Mouse (Mus musculus) thymus, adult 2 months (tissue): ENCODE data around the gene C1qtnf2. TPM values are rescaled to one million over a fixed set of nuclear protein-coding genes. Genes with fewer than 3 reads are reported as not detected.

ENCODE experiments used
- DNase-seq: peaks from one replicate; pipeline ENCODE4 v3.0.0; 2021
- H3K27ac ChIP-seq: fragments of 200-500 bp; 2 replicates; pipeline ENCODE4 v1.5.1; 2012; ENCODE audit warnings: low read length, control low read depth; ENCODE audit not compliant: control insufficient read depth, insufficient read depth
- H3K27me3 ChIP-seq: fragments of 200-500 bp; 2 replicates; pipeline ENCODE4 v1.6.1; 2012; ENCODE audit warnings: mild to moderate bottlenecking, low read length, moderate library complexity, mixed read lengths; ENCODE audit not compliant: control insufficient read depth, insufficient read depth
- H3K36me3 ChIP-seq: fragments of 200-500 bp; 2 replicates; pipeline ENCODE4 v1.6.1; 2012; ENCODE audit warnings: mild to moderate bottlenecking, low read length, moderate library complexity; ENCODE audit not compliant: control insufficient read depth, insufficient read depth
- H3K4me1 ChIP-seq: fragments of 200-500 bp; replicated peaks from 2 replicates; pipeline ENCODE4 v1.6.1; 2012; ENCODE audit warnings: low read length; ENCODE audit not compliant: control insufficient read depth, insufficient read depth
- H3K4me3 ChIP-seq: fragments of 200-500 bp; 2 replicates; pipeline ENCODE4 v1.5.1; 2012; ENCODE audit warnings: mild to moderate bottlenecking, low read length, control low read depth, moderate library complexity; ENCODE audit not compliant: control insufficient read depth, insufficient read depth
- CTCF ChIP-seq: fragments of 200-500 bp; IDR thresholded peaks from 2 replicates; pipeline ENCODE4 v1.5.1; 2012; ENCODE audit warnings: mild to moderate bottlenecking, control low read depth, low read length, moderate library complexity, borderline replicate concordance; ENCODE audit not compliant: control insufficient read depth, poor library complexity, insufficient read depth; ENCODE audit errors: extremely low read depth
- POLR2A ChIP-seq: fragments of 200-500 bp; IDR thresholded peaks from 2 replicates; pipeline ENCODE4 v1.6.1; 2012; ENCODE audit warnings: mild to moderate bottlenecking, low read length, control low read depth, moderate library complexity; ENCODE audit not compliant: control insufficient read depth, poor library complexity, insufficient read depth; ENCODE audit errors: extremely low read depth
- WGBS: fragments of 180-500 bp; shearing (Covaris S2); methylation state at CpG from one replicate; pipeline ENCODE4 v1.1.7; 2018; 5-methylcytosine and 5-hydroxymethylcytosine counted together
- polyA plus RNA-seq: library from polyadenylated mRNA; depleted of rRNA; stranded (reverse); fragments of >200 nt; gene quantifications from 2 replicates; pipeline ENCODE4 v1.2.3, GENCODE M21; 2012

The C1qtnf2 gene
- polyA plus RNA-seq, 1 experiment = 3.0 TPM

DNA sequence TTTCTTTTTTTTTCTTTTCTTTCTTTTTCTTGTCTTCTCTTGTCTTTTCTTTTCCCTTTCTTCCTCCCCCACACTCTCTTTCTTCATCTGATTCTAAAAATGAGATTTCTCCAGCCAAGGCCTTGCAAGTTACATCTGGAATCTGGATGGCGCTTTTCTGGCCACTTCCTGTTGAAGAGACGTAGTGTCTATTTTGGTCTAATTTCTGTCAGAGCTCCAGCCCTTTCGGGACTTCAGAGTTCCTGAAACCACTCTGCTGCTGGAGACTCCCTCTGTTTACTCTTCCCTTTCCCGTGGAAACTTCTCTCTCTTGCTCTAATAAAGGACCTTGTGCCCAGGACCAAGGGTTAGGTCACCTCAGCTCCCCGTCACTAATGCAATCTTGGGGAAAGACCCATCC is 4.0 kb upstream of the C1qtnf2 start:
- no peak for TF ChIP-seq CTCF
- H3K4me1 ChIP-seq = peaks cover 4% of the 10 kb centered on the region; the same call in 1 of the 2 replicates
- DNase-seq = no peak
- no peaks in the 10 kb centered on the region for H3K36me3 ChIP-seq
- H3K27me3 ChIP-seq = no peaks in the 10 kb centered on the region
- no peak overlapping the region for H3K27ac ChIP-seq
- H3K4me3 ChIP-seq = no peak overlapping the region
- 32% methylated on average over 5 of the region's 5 CpGs for WGBS

DNA sequence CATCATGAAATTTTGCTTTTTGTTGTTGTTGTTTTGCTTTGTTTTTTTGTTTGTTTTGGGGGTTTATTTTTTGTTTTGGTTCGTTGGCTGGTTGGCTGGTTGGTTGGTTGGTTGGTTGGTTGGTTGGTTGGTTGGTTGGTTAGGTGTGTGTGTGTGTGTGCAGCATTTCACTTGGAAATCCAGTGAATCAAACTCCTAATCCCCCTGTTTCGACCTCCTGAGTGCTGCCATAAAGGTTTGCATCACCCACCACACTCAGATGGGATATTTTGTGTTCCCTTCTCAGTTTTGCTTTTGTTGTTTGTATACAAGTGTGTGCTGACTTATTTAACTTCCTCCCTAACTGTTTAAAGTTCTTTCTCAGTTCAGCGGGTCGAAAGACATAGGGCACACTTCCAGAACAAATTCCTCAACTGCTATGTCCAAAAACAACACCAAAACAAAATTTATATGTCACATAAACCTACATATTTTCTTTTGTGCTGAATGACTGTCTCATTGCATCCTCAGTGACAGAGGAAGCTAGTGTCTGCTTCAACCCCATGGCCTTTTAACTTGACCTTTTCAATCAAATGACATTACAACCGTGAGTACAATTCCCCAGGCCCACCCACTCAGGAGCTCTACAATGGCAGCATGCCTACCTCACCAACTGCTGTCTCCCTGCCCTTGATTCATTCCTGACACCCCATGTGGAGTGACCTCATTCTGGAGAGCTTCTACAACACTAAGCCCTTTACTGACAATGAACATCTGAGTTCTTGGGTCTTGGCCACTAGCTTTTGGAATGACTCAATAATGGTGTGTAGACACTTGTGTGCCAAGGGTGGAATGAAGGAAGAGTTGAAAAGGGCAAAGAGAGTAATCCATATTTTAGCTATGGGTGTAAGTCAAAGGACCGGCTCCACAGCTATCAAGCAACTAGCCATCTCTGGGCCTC is 2.9 kb upstream of the C1qtnf2 start:
- no peak overlapping the region for H3K27ac ChIP-seq

DNA sequence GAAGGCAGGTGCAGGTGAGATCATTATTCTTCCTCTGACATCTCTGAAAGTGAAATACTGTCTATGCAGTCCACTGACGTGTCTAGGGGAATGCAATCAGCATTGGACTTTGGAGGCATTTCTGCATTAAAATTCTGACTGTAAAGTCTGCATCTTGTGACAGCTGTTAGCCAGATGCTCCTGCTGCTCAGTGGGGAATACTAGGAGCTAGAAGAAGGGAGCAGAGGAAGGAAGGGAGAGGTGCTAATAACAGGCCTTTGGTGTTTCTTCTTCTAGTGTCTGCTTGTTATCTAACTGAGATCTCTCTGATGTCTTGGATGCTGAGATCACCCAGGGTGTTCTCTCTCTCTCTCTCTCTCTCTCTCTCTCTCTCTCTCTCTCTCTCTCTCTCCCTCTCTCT is 961 bp upstream of the C1qtnf2 start:
- DNase-seq = no peak
- no peaks in the 10 kb centered on the region for H3K36me3 ChIP-seq
- H3K27ac ChIP-seq = no peak overlapping the region
- H3K4me1 ChIP-seq = peaks cover 4% of the 10 kb centered on the region; the same call in 1 of the 2 replicates
- TF ChIP-seq CTCF (no peak), POLR2A (no peak)
- no peaks in the 10 kb centered on the region for H3K27me3 ChIP-seq
- 82% methylated on average over 1 of the region's 1 CpGs for WGBS
- H3K4me3 ChIP-seq = no peak overlapping the region

More for the DNA sequence above, 2.9 kb upstream of the C1qtnf2 start:
- H3K4me3 ChIP-seq = no peak overlapping the region
- DNase-seq = no peak
- H3K4me1 ChIP-seq = peaks cover 4% of the 10 kb centered on the region; the same call in 1 of the 2 replicates
- 86% methylated on average over 6 of the region's 6 CpGs for WGBS
- TF ChIP-seq POLR2A (no peak), CTCF (no peak)
- H3K36me3 ChIP-seq = no peaks in the 10 kb centered on the region
- no peaks in the 10 kb centered on the region for H3K27me3 ChIP-seq

- WGBS = 70% methylated on average over 15 of the region's 15 CpGs
- TF ChIP-seq CTCF = no peak
- no peak for TF ChIP-seq POLR2A
- DNase-seq = no peak
- Histone ChIP-seq H3K4me3 (no peak overlapping the region), H3K27ac (no peak overlapping the region), H3K4me1 (peaks cover 4% of the 10 kb centered on the region; the same call in 1 of the 2 replicates), H3K36me3 (no peaks in the 10 kb centered on the region), H3K27me3 (no peaks in the 10 kb centered on the region)
Measured at GRCm38 (mm10) chr11:43473635-43474224, 346 bp upstream of the C1qtnf2 start.

DNA sequence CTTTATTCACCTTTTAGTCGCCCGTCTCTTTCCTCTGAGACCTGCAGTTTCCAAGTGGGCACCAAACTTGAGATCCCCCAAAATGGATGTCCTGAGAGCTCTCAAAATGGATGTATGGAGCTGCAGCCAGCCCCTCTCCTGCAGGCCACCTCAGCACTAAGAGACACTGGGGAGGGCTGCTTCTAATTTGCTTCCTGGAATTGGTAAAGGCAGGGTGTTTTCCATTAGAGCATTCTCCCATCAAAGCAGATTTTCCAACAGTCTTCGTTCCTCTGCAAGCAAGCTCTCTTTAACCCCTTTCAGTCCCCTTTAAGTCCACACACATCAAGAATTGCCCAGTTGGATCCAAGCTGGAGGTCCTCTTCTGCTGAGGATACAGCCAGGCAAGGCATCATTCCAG is 5.3 kb downstream of the C1qtnf2 start:
- TF ChIP-seq CTCF (no peak), POLR2A (no peak)
- 95% methylated on average over 3 of the region's 3 CpGs for WGBS
- no peaks in the 10 kb centered on the region for H3K36me3 ChIP-seq
- peaks cover 2% of the 10 kb centered on the region; the same call in 1 of the 2 replicates for H3K4me1 ChIP-seq
- H3K27me3 ChIP-seq = no peaks in the 10 kb centered on the region
- no peak overlapping the region for H3K27ac ChIP-seq
- no peak overlapping the region for H3K4me3 ChIP-seq
- no peak for DNase-seq

DNA sequence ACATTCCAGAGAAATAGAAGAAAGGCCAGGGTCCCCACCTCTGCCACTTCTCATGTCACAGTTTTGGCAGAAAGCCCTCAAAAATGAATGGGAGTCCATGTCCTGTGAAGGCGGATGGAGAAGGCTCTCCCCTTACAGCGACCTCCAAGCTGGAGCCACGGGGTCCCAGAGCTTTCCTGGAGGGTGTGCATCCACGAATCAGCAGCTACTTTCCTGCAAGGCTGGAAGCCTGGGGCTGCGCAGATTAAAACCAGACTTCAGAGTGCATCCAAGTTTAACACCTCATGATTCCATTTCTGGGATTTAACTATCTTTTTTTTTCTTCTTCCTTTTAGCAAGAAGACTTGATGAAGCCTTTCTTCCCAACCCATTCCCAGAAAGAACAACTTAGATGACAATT is 6.5 kb downstream of the C1qtnf2 start:
- H3K36me3 ChIP-seq = no peaks in the 10 kb centered on the region
- no peak for DNase-seq
- no peak overlapping the region for H3K27ac ChIP-seq
- WGBS = 75% methylated on average over 5 of the region's 5 CpGs
- TF ChIP-seq POLR2A (no peak), CTCF (no peak)
- H3K4me3 ChIP-seq = no peak overlapping the region
- no peaks in the 10 kb centered on the region for H3K4me1 ChIP-seq
- H3K27me3 ChIP-seq = no peaks in the 10 kb centered on the region
